Mouse (Mus musculus) cortical plate, adult 2 months (tissue): ENCODE measurements around the gene Plekha8.

Experiments used
- CTCF ChIP-seq: fragments of 200-500 bp; IDR thresholded peaks from 2 replicates; pipeline ENCODE4 v1.5.1; 2011; ENCODE audit warnings: mild to moderate bottlenecking, control low read depth, low read length; ENCODE audit not compliant: insufficient read depth; ENCODE audit errors: extremely low read depth
- POLR2A ChIP-seq: fragments of 200-500 bp; IDR thresholded peaks from 2 replicates; pipeline ENCODE4 v1.6.1; 2011; ENCODE audit warnings: mild to moderate bottlenecking, low read length, control low read depth; ENCODE audit not compliant: insufficient read depth; ENCODE audit errors: extremely low read depth

DNA sequence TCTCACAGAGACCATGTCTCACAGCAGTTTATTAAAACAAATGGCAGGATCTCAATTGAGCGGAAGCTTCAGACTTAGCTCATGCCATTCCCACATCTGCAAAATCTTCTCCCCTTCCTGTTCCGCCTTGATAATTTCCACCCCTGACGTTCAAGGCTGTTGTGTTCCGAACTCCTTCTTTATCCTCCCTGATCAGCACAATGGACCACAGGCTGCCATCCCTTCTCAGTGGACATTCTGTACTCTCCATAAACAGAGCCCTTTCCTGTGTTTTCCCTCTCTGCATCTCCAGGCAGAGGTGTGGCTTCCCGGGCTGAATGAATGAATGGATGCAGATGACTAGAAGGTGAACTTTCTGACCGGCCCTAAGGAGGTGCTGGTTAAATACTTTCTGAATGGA, 3.1 kb upstream of the Plekha8 start:
- TF ChIP-seq POLR2A (no peak), CTCF (no peak)
